Mouse (Mus musculus) CH12.LX (cell line): ENCODE measurements around the gene Gja5. TPM values are rescaled to one million over a fixed set of nuclear protein-coding genes. Genes with fewer than 3 reads are reported as not detected.

Experiments used
- DNase-seq: peaks from one replicate; pipeline ENCODE4 v3.0.0-alpha.2; 2013; ENCODE audit errors: extremely low read depth
- H3K27ac ChIP-seq: 2 replicates; pipeline ENCODE4 v1.5.1; 2012; ENCODE audit warnings: low read depth, mild to moderate bottlenecking, control low read depth, moderate library complexity; ENCODE audit not compliant: insufficient read depth
- H3K27me3 ChIP-seq: replicated peaks from 2 replicates; pipeline ENCODE3; 2012; ENCODE audit warnings: inconsistent platforms
- H3K36me3 ChIP-seq, 2 experiments: replicated peaks in 1 of 2; 2 replicates each; pipeline versions ENCODE3 to v1.6.1; 2012; ENCODE audit warnings: inconsistent platforms in 1 of 2, low read length in 1 of 2, mild to moderate bottlenecking in 1 of 2, mixed read lengths in 1 of 2, moderate library complexity in 1 of 2; ENCODE audit not compliant: control insufficient read depth in 1 of 2, insufficient read depth in 1 of 2
- H3K4me1 ChIP-seq, 2 experiments: 2 replicates each; pipeline ENCODE4 v1.6.1; 2012; ENCODE audit warnings: inconsistent platforms in 1 of 2, moderate library complexity in 1 of 2; ENCODE audit not compliant: insufficient read depth in 2 of 2, control insufficient read depth in 1 of 2
- H3K4me2 ChIP-seq: 2 replicates; pipeline ENCODE4 v1.6.1; 2012; ENCODE audit warnings: low read depth, mild to moderate bottlenecking, control low read depth; ENCODE audit not compliant: poor library complexity, insufficient read depth, severe bottlenecking
- H3K4me3 ChIP-seq, 3 experiments: fragments of 150-350 bp in 1 of 3; sonication (generic) in 1 of 3; replicated peaks in 1 of 3; 2 replicates each; pipeline versions ENCODE3 to v1.5.1; 2011 to 2012; ENCODE audit warnings: low read depth in 2 of 3, low read length in 2 of 3, mild to moderate bottlenecking in 2 of 3, moderate library complexity in 2 of 3, control low read depth in 1 of 3, improper control_type of control experiment in 1 of 3, inconsistent platforms in 1 of 3, mixed read lengths in 1 of 3; ENCODE audit not compliant: poor library complexity in 1 of 3
- H3K79me2 ChIP-seq: replicated peaks from 2 replicates; pipeline ENCODE4 v1.6.1; 2012; ENCODE audit warnings: mild to moderate bottlenecking, moderate library complexity; ENCODE audit not compliant: control insufficient read depth, poor library complexity, insufficient read depth, severe bottlenecking; ENCODE audit errors: extremely low read depth
- H3K9ac ChIP-seq: 2 replicates; pipeline ENCODE4 v1.6.1; 2012; ENCODE audit warnings: low read depth, mild to moderate bottlenecking, control low read depth, moderate library complexity; ENCODE audit not compliant: insufficient read depth
- H3K9me3 ChIP-seq: replicated peaks from 2 replicates; pipeline ENCODE3; 2012; ENCODE audit warnings: low read length, inconsistent platforms, mixed read lengths
- BHLHE40 ChIP-seq: IDR thresholded peaks from 2 replicates; pipeline ENCODE4 v1.6.1; 2011; ENCODE audit warnings: mild to moderate bottlenecking, low read depth, low read length, improper control_type of control experiment
- CHD1 ChIP-seq: IDR thresholded peaks from 2 replicates; pipeline ENCODE4 v1.6.1; 2012; ENCODE audit warnings: low read depth, low read length, improper control_type of control experiment, inconsistent platforms
- CTCF ChIP-seq, 2 experiments: IDR thresholded peaks in 1 of 2; conservative IDR thresholded peaks in 1 of 2; 2 replicates each; pipeline ENCODE4 v1.5.1; 2011 to 2012; ENCODE audit warnings: low read depth in 2 of 2, low read length in 2 of 2, improper control_type of control experiment in 1 of 2, inconsistent platforms in 1 of 2, mild to moderate bottlenecking in 1 of 2, moderate library complexity in 1 of 2
- E2F4 ChIP-seq: IDR thresholded peaks from 2 replicates; pipeline ENCODE4 v1.6.1; 2011; ENCODE audit warnings: low read depth, low read length, improper control_type of control experiment; ENCODE audit not compliant: insufficient replicate concordance
- ELF1 ChIP-seq: IDR thresholded peaks from 2 replicates; pipeline ENCODE4 v1.6.1; 2014; ENCODE audit warnings: low read depth, mild to moderate bottlenecking, inconsistent platforms, low read length, improper control_type of control experiment
- EP300 ChIP-seq: IDR thresholded peaks from 2 replicates; pipeline ENCODE4 v1.6.1; 2011; ENCODE audit warnings: low read length, improper control_type of control experiment
- IRF4 ChIP-seq: IDR thresholded peaks from 2 replicates; pipeline ENCODE4 v1.6.1; 2014; ENCODE audit warnings: low read depth, mild to moderate bottlenecking, inconsistent platforms, low read length, improper control_type of control experiment
- JUND ChIP-seq: conservative IDR thresholded peaks from 2 replicates; pipeline ENCODE4 v1.6.1; 2011; ENCODE audit warnings: low read depth, low read length, improper control_type of control experiment
- KAT2A ChIP-seq: IDR thresholded peaks from 2 replicates; pipeline ENCODE4 v1.6.1; 2012; ENCODE audit warnings: low read length, improper control_type of control experiment, inconsistent platforms; ENCODE audit not compliant: insufficient replicate concordance
- MAFK ChIP-seq: IDR thresholded peaks from 2 replicates; pipeline ENCODE4 v1.6.1; 2011; ENCODE audit warnings: low read length, improper control_type of control experiment; ENCODE audit not compliant: insufficient replicate concordance
- MAX ChIP-seq: IDR thresholded peaks from 2 replicates; pipeline ENCODE4 v1.6.1; 2011; ENCODE audit warnings: low read length, improper control_type of control experiment
- MAZ ChIP-seq: IDR thresholded peaks from 2 replicates; pipeline ENCODE4 v1.6.1; 2012; ENCODE audit warnings: low read depth, mild to moderate bottlenecking, inconsistent platforms, low read length, improper control_type of control experiment, moderate library complexity
- MYC ChIP-seq: IDR thresholded peaks from 2 replicates; pipeline ENCODE4 v1.6.1; 2011; ENCODE audit warnings: low read depth, mild to moderate bottlenecking, improper control_type of control experiment, low read length
- NELFE ChIP-seq: IDR thresholded peaks from 2 replicates; pipeline ENCODE4 v1.6.1; 2011; ENCODE audit warnings: low read depth, low read length, improper control_type of control experiment
- NRF1 ChIP-seq: IDR thresholded peaks from 2 replicates; pipeline ENCODE4 v1.6.1; 2014; ENCODE audit warnings: low read depth, mild to moderate bottlenecking, inconsistent platforms, low read length, improper control_type of control experiment, moderate library complexity
- POLR2A ChIP-seq: IDR thresholded peaks from 2 replicates; pipeline ENCODE4 v1.6.1; 2011; ENCODE audit warnings: low read depth, mild to moderate bottlenecking, improper control_type of control experiment, low read length
- RAD21 ChIP-seq: IDR thresholded peaks from 2 replicates; pipeline ENCODE4 v1.6.1; 2011; ENCODE audit warnings: low read depth, mild to moderate bottlenecking, low read length, improper control_type of control experiment, moderate library complexity
- RCOR1 ChIP-seq: conservative IDR thresholded peaks from 2 replicates; pipeline ENCODE4 v1.6.1; 2012; ENCODE audit warnings: low read depth, mild to moderate bottlenecking, inconsistent platforms, low read length, improper control_type of control experiment
- SMC3 ChIP-seq: IDR thresholded peaks from 2 replicates; pipeline ENCODE4 v1.6.1; 2011; ENCODE audit warnings: low read depth, low read length, improper control_type of control experiment
- TCF12 ChIP-seq: IDR thresholded peaks from 2 replicates; pipeline ENCODE4 v1.6.1; 2014; ENCODE audit warnings: low read depth, mild to moderate bottlenecking, inconsistent platforms, low read length, improper control_type of control experiment
- UBTF ChIP-seq: IDR thresholded peaks from 2 replicates; pipeline ENCODE4 v1.6.1; 2012; ENCODE audit warnings: low read depth, mild to moderate bottlenecking, inconsistent platforms, low read length, improper control_type of control experiment, moderate library complexity
- USF1 ChIP-seq: IDR thresholded peaks from 2 replicates; pipeline ENCODE4 v1.6.1; 2014; ENCODE audit warnings: low read depth, mild to moderate bottlenecking, inconsistent platforms, low read length, improper control_type of control experiment
- ZC3H11A ChIP-seq: IDR thresholded peaks from 2 replicates; pipeline ENCODE4 v1.6.1; 2012; ENCODE audit warnings: low read depth, mild to moderate bottlenecking, inconsistent platforms, low read length, improper control_type of control experiment
- ZKSCAN1 ChIP-seq: IDR thresholded peaks from 2 replicates; pipeline ENCODE4 v1.6.1; 2012; ENCODE audit warnings: low read depth, inconsistent platforms, low read length, improper control_type of control experiment, borderline replicate concordance
- ZMIZ1 ChIP-seq: IDR thresholded peaks from 2 replicates; pipeline ENCODE4 v1.6.1; 2012; ENCODE audit warnings: low read depth, mild to moderate bottlenecking, inconsistent platforms, low read length, improper control_type of control experiment
- ZNF384 ChIP-seq: IDR thresholded peaks from 2 replicates; pipeline ENCODE4 v1.6.1; 2012; ENCODE audit warnings: low read depth, low read length, improper control_type of control experiment, inconsistent platforms
- dilution Hi-C: fragments of 300-500 bp; cut with MboI; formaldehyde crosslinking; loops from 2 replicates; pipeline ENCODE4 v1.14.3; 2020; ENCODE audit warnings: low sequenced_read_pairs; ENCODE audit not compliant: extremely low pct_unique_long_range_greater_than_20kb, extremely low pct_ligation_motif_present
- in situ Hi-C: fragments of 300-500 bp; cut with MboI; formaldehyde crosslinking; loops from 3 replicates; pipeline ENCODE4 v1.14.3; 2019; ENCODE audit warnings: low sequenced_read_pairs, low pct_ligation_motif_present, low pct_unique_long_range_greater_than_20kb, mixed read lengths
- polyA plus RNA-seq: library from polyadenylated mRNA; unstranded; fragments of >175 nt; gene quantifications from 2 replicates; pipeline ENCODE4 v1.2.1, GENCODE M21; 2012; ENCODE audit warnings: low read depth; ENCODE audit not compliant: insufficient read length
- total RNA-seq, 2 experiments: library from RNA; depleted of rRNA; stranded (reverse); fragments of 300-350 nt in 1 of 2; fragments of >200 nt in 1 of 2; gene quantifications; 2 replicates each; pipeline ENCODE4 v1.2.3; 2012 to 2014

Gja5 gene
- total and polyA plus RNA-seq, 3 experiments: not detected

GRCm38 (mm10) chr3:96925920-96926319 lies 21.4 kb downstream of the Gja5 start, which contains the start of gene Gja8:
Gene Gja8 (minus strand): TSS chr3:96926020.
- Histone ChIP-seq H3K4me3 (no peak within 1 kb of the TSS), H3K4me2 (no peak within 1 kb of the TSS), H3K27me3 (peaks cover 1% of the 10 kb centered on the region), H3K4me1 (peaks cover 0 to 7% of the 10 kb centered on the region in 2 experiments; a peak in 1 of 4 replicates), H3K79me2 (no peaks in the 10 kb centered on the region), H3K36me3 (no peaks in the 10 kb centered on the region), H3K9ac (no peak within 1 kb of the TSS), H3K9me3 (no peaks in the 10 kb centered on the region), H3K27ac (no peak within 1 kb of the TSS)
- dilution Hi-C loops (no loop called here), in situ Hi-C loops (loop anchor here (25.0 kb wide), 2 partner anchors 411 to 661 kb away; no protein-coding TSS in a partner anchor)
- no peak for TF ChIP-seq ZMIZ1
- no peak for TF ChIP-seq NELFE
- TF ChIP-seq JUND: no peak
- TF ChIP-seq RAD21: no peak
- no peak for TF ChIP-seq MAX
- TF ChIP-seq MAZ: no peak
- TF ChIP-seq ZC3H11A: no peak
- no peak for TF ChIP-seq UBTF
- no peak for TF ChIP-seq MYC
- no peak for TF ChIP-seq ZKSCAN1
- TF ChIP-seq ZNF384: no peak
- no peak for TF ChIP-seq E2F4
- no peak for TF ChIP-seq POLR2A
- no peak for TF ChIP-seq NRF1
- TF ChIP-seq ELF1: no peak
- no peak for TF ChIP-seq RCOR1
- no peak for TF ChIP-seq SMC3
- TF ChIP-seq MAFK: no peak
- DNase-seq: no peak

- dilution Hi-C loops: no loop called here
- H3K27me3 ChIP-seq: no peaks in the 10 kb centered on the region
Observed at GRCm38 (mm10) chr3:96931261-96931681, 26.8 kb downstream of the Gja5 start.

More at GRCm38 (mm10) chr3:96931261-96931681, 26.8 kb downstream of the Gja5 start:
- Histone ChIP-seq H3K4me3 (no peak overlapping the region), H3K4me2 (no peak overlapping the region), H3K36me3 (no peaks in the 10 kb centered on the region), H3K9me3 (no peaks in the 10 kb centered on the region), H3K4me1 (peaks cover 0 to 4% of the 10 kb centered on the region in 2 experiments; a peak in 1 of 4 replicates), H3K9ac (no peak overlapping the region), H3K27ac (no peak overlapping the region), H3K79me2 (no peaks in the 10 kb centered on the region)
- TF ChIP-seq TCF12 (no peak), MAZ (no peak), KAT2A (no peak), IRF4 (no peak), MAX (no peak), EP300 (no peak), CTCF (conservative IDR thresholded peaks at IDR 0.05 in 1 of 2, IDR thresholded peaks at IDR 0.05 in 1 of 2; ENCODE audit: low read depth in 2 of 2, low read length in 2 of 2) (no peak), UBTF (no peak), CHD1 (no peak), BHLHE40 (no peak), USF1 (no peak), SMC3 (no peak), JUND (no peak)
- in situ Hi-C loops: loop anchor here (10.0 to 25.0 kb wide), 3 partner anchors 244 to 656 kb away; no protein-coding TSS in a partner anchor
- no peak for DNase-seq
